Mouse (Mus musculus): ENCODE data around the gene Aim2. TPM values are rescaled to one million over a fixed set of nuclear protein-coding genes. Genes with fewer than 3 reads are reported as not detected.

The Aim2 gene
- polyA plus RNA-seq, 1 experiment from 2014 or later: 0.53 TPM

DNA sequence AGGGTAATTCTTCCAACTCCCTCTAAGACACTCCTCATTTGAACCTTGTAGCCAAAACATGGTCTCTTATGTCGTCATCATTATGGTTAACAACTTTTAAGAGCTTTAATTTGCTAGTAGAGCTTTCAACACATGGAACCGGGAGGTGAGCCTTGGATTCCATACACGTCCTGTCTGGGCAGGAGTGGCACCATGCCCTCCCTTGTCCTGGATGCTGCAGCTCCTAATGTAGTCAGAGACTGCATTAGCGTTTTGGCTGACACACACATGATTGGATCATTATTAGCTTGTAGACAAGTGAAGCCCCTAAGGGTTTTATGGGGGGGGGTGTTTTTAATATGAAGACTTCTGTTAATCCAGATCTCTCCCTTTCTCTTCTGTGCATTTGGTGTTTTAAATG, 25.7 kb upstream of the Aim2 start:
- Histone ChIP-seq H3K4me2 (ENCODE audit: low read depth, low read length) (no peak overlapping the region), H3K27ac (replicated peaks; ENCODE audit: low read depth, low read length) (no peak overlapping the region), H3K9ac (ENCODE audit: low read depth, low read length) (no peak overlapping the region), H3K4me3 (ENCODE audit: low read depth, low read length) (no peak overlapping the region), H3K36me3 (ENCODE audit: control insufficient read depth, insufficient read depth, low read length) (no peaks in the 10 kb centered on the region), H3K9me3 (ENCODE audit: control insufficient read depth, low read length) (no peaks in the 10 kb centered on the region), H3K4me1 (ENCODE audit: control insufficient read depth, insufficient read depth, low read length) (no peaks in the 10 kb centered on the region), H3K27me3 (replicated peaks; ENCODE audit: control insufficient read depth, insufficient read depth, low read length) (no peaks in the 10 kb centered on the region)
- DNase-seq (ENCODE audit: low spot score) (no peak), ATAC-seq (ENCODE audit: low read depth) (no peak)
- WGBS: 60% methylated on average over 4 of the region's 4 CpGs

DNA sequence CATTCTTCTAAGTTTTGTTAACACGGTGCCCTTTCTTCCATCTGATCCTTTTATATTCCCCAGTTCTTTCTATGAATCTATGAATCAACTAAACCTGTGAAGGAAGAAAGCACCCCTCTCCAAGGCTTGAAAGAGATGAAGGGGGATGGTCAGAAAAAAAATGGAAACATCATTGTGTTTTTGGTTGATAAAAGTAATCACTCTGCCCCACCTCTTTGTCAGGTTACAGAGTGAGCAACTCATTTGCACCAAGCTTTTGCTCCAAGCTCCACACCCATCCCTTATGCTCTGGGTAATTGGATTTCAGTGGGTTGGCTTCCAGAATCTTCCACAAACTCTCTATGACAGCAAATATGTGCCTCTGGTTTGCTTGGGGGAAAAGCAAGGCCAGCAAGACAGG, 25.3 kb upstream of the Aim2 start:
- Histone ChIP-seq H3K9ac (ENCODE audit: low read depth, low read length) (no peak overlapping the region), H3K27me3 (replicated peaks; ENCODE audit: control insufficient read depth, insufficient read depth, low read length) (no peaks in the 10 kb centered on the region), H3K27ac (replicated peaks; ENCODE audit: low read depth, low read length) (no peak overlapping the region), H3K4me3 (ENCODE audit: low read depth, low read length) (no peak overlapping the region), H3K4me2 (ENCODE audit: low read depth, low read length) (no peak overlapping the region), H3K36me3 (ENCODE audit: control insufficient read depth, insufficient read depth, low read length) (no peaks in the 10 kb centered on the region), H3K9me3 (ENCODE audit: control insufficient read depth, low read length) (no peaks in the 10 kb centered on the region), H3K4me1 (ENCODE audit: control insufficient read depth, insufficient read depth, low read length) (no peaks in the 10 kb centered on the region)
- DNase-seq (ENCODE audit: low spot score) (no peak), ATAC-seq (ENCODE audit: low read depth) (no peak)
- WGBS: 94% methylated on average over 1 of the region's 1 CpGs

DNA sequence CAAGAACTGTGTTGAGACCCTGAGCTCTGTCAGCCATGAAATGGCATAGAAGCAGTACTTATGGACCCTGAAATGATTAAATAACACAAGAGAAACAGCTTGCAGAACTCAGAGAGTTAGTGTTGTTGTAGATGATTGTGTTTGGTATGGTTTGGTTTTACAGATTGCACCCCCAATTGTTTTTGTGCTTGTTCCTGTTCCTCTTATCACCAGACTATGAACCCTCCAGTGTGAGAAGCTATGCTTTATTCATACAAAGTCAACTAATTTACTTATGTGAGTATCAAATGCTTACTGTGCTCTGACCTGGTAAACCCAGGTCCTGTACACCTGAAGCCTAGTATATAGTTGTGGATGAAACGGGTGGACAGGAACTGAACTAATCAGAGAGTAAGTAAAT, 24.1 kb upstream of the Aim2 start:
- Histone ChIP-seq H3K27ac (replicated peaks; ENCODE audit: low read depth, low read length) (no peak overlapping the region), H3K9ac (ENCODE audit: low read depth, low read length) (no peak overlapping the region), H3K36me3 (ENCODE audit: control insufficient read depth, insufficient read depth, low read length) (no peaks in the 10 kb centered on the region), H3K4me3 (ENCODE audit: low read depth, low read length) (no peak overlapping the region), H3K9me3 (ENCODE audit: control insufficient read depth, low read length) (no peaks in the 10 kb centered on the region), H3K4me1 (ENCODE audit: control insufficient read depth, insufficient read depth, low read length) (no peaks in the 10 kb centered on the region), H3K4me2 (ENCODE audit: low read depth, low read length) (no peak overlapping the region), H3K27me3 (replicated peaks; ENCODE audit: control insufficient read depth, insufficient read depth, low read length) (no peaks in the 10 kb centered on the region)
- WGBS: 66% methylated on average over 1 of the region's 1 CpGs
- ATAC-seq (ENCODE audit: low read depth) (no peak), DNase-seq (ENCODE audit: low spot score) (no peak)

DNA sequence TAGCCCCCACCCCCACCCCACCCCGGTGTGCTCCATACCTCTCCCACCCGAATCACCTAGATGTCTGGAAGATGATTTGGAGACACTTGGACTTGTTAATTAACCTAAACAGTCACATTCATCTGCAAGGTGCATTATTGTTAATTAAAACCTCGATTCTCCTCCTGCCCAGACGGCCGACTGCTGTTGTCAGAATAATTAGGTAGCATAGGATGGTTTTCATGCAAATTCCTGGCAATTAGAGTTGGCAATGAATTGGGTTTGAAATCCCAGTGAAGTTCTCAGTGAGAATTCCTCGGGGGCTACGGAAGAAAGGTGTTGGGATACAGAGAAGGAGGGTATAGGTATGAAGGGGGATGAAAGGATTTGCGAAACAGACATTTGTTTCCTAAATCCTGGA, 22.2 kb upstream of the Aim2 start:
- WGBS: 53% methylated on average over 8 of the region's 8 CpGs
- no peak overlapping the region for H3K9ac ChIP-seq (ENCODE audit: low read depth, low read length)
- no peak overlapping the region for H3K4me3 ChIP-seq (ENCODE audit: low read depth, low read length)
- no peaks in the 10 kb centered on the region for H3K4me1 ChIP-seq (ENCODE audit: control insufficient read depth, insufficient read depth, low read length)
- ATAC-seq (ENCODE audit: low read depth) (no peak), DNase-seq (ENCODE audit: low spot score) (no peak)
- H3K27ac ChIP-seq (replicated peaks; ENCODE audit: low read depth, low read length): no peak overlapping the region
- H3K36me3 ChIP-seq (ENCODE audit: control insufficient read depth, insufficient read depth, low read length): no peaks in the 10 kb centered on the region
- no peaks in the 10 kb centered on the region for H3K27me3 ChIP-seq (replicated peaks; ENCODE audit: control insufficient read depth, insufficient read depth, low read length)
- no peaks in the 10 kb centered on the region for H3K9me3 ChIP-seq (ENCODE audit: control insufficient read depth, low read length)
- no peak overlapping the region for H3K4me2 ChIP-seq (ENCODE audit: low read depth, low read length)

DNA sequence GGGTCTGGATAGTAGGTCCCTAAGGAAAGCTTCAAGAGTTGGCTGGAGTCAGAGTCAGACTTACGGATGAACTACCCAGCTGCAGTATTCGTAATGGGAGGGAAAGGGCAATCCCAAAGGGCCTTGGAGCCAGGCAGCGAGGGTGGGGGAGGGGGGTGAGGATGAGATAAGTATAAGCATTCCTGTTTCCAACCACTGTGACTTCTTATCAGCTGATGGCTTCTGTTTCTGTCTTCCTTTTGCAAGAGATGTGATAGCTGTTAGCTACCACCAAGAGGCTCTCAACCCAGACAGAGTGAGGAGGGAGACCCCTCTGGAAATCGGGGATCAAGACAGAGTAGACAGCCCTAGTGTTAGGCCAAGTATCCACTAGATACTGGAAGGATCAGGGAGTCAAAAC, 21.5 kb upstream of the Aim2 start:
- DNase-seq (ENCODE audit: low spot score): no peak
- no peaks in the 10 kb centered on the region for H3K27me3 ChIP-seq (replicated peaks; ENCODE audit: control insufficient read depth, insufficient read depth, low read length)

DNA sequence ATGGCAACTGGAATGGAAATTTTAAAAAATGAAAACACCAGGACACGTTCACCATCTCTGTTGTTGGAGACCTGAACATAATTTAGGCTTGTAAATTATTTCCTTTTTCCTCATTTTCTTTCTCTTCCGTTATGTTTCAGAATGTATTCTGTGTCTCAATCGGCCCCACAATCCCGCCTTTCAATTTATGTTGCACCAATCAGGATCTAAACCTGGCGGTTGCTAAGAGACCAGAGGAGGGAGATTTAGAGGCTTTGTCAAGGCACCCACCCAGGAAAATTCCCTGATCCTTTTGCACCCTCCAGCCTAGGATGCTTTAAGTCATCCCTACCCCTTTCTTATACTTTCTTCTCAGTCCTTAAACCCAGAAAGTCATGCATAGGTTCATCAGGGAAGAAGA, 20.9 kb upstream of the Aim2 start:
- ATAC-seq (ENCODE audit: low read depth) (no peak), DNase-seq (ENCODE audit: low spot score) (no peak)
- no peaks in the 10 kb centered on the region for H3K36me3 ChIP-seq (ENCODE audit: control insufficient read depth, insufficient read depth, low read length)
- no peaks in the 10 kb centered on the region for H3K27me3 ChIP-seq (replicated peaks; ENCODE audit: control insufficient read depth, insufficient read depth, low read length)
- H3K9me3 ChIP-seq (ENCODE audit: control insufficient read depth, low read length): no peaks in the 10 kb centered on the region
- no peak overlapping the region for H3K4me3 ChIP-seq (ENCODE audit: low read depth, low read length)
- no peaks in the 10 kb centered on the region for H3K4me1 ChIP-seq (ENCODE audit: control insufficient read depth, insufficient read depth, low read length)
- H3K27ac ChIP-seq (replicated peaks; ENCODE audit: low read depth, low read length): no peak overlapping the region
- no peak overlapping the region for H3K4me2 ChIP-seq (ENCODE audit: low read depth, low read length)
- H3K9ac ChIP-seq (ENCODE audit: low read depth, low read length): no peak overlapping the region
- 79% methylated on average over 5 of the region's 5 CpGs for WGBS

More for the DNA sequence above, 21.5 kb upstream of the Aim2 start:
- no peaks in the 10 kb centered on the region for H3K9me3 ChIP-seq (ENCODE audit: control insufficient read depth, low read length)
- H3K4me3 ChIP-seq (ENCODE audit: low read depth, low read length): no peak overlapping the region
- no peaks in the 10 kb centered on the region for H3K36me3 ChIP-seq (ENCODE audit: control insufficient read depth, insufficient read depth, low read length)
- ATAC-seq (ENCODE audit: low read depth): no peak
- H3K4me1 ChIP-seq (ENCODE audit: control insufficient read depth, insufficient read depth, low read length): no peaks in the 10 kb centered on the region
- 41% methylated on average over 4 of the region's 4 CpGs for WGBS
- no peak overlapping the region for H3K27ac ChIP-seq (replicated peaks; ENCODE audit: low read depth, low read length)
- H3K4me2 ChIP-seq (ENCODE audit: low read depth, low read length): no peak overlapping the region
- no peak overlapping the region for H3K9ac ChIP-seq (ENCODE audit: low read depth, low read length)

DNA sequence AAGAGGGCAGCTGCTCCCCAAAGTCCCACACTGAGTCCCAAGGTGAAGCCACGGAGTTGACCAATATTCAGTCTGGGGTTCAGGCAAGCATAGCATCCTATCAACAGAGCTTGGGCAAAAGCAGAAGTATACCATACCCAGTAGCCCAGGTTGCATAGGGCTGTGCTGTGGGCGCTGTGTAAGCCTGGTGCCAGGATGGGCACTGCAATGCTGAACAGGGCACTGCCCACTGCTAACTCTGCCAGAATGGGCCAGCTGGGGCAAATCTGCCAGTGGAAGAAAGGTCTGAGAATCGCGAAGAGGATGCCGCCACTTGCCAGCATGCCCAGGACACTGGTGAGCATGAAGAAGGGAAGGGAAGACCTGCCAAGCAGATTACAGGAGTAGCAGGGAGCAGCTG, 18.3 kb upstream of the Aim2 start:
- no peak overlapping the region for H3K4me3 ChIP-seq (ENCODE audit: low read depth, low read length)
- 95% methylated on average over 5 of the region's 5 CpGs for WGBS
- H3K27me3 ChIP-seq (replicated peaks; ENCODE audit: control insufficient read depth, insufficient read depth, low read length): no peaks in the 10 kb centered on the region
- H3K36me3 ChIP-seq (ENCODE audit: control insufficient read depth, insufficient read depth, low read length): no peaks in the 10 kb centered on the region
- no peak overlapping the region for H3K4me2 ChIP-seq (ENCODE audit: low read depth, low read length)
- DNase-seq (ENCODE audit: low spot score): no peak
- H3K9ac ChIP-seq (ENCODE audit: low read depth, low read length): no peak overlapping the region
- no peak for ATAC-seq (ENCODE audit: low read depth)
- no peaks in the 10 kb centered on the region for H3K9me3 ChIP-seq (ENCODE audit: control insufficient read depth, low read length)
- H3K4me1 ChIP-seq (ENCODE audit: control insufficient read depth, insufficient read depth, low read length): peaks cover 5% of the 10 kb centered on the region; the same call in 1 of the 2 replicates
- H3K27ac ChIP-seq (replicated peaks; ENCODE audit: low read depth, low read length): no peak overlapping the region

DNA sequence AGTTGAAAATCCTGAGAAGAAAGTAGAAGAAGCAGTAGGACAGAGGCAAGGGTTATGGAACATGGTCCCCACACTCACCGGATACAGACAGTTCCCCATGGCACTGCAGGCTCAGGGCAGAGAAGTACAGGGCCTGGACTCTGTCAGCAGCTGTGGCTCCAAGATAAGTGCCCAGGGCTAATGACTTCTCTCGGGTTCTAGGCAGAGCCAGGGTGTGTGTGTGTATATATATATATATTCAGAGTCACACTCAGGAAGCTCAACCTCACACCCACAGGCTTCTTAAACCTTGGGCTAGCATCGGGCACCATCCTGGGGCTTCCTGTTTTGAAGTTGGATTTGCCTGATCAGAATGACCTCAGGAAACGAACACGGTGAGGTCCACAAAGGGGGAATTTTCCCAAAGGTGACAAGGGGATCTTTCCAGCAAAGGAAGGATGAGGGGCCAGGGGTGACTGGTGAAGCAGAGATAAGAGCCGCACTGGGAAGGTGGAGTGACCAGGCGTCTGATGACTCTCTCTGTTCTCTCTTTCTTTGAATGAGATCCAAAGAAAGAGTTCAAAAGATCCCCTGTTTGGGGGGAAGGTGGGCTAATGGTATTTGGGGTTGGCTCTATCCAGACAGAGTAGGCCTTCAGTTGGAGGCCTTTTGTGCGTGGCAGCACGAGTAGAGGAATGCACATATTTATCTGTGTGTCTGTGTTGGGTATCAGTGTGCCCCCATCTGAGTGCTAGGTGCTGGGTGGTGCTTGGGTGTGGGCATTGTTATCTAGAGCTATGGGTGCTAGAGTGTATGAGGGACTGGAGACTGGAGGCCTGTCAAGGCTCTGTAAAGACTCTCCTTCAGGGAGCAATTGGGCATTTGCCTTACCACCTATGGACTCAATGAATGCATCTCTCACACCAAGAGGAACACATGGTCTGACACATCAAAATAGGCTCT, 17.1 kb upstream of the Aim2 start, which contains the start of gene Ackr1:
TSS of gene Ackr1 (minus strand) at position 439 of the 942 bp plus-strand sequence.
- H3K4me2 ChIP-seq (ENCODE audit: low read depth, low read length): no peak within 1 kb of the TSS
- no peaks in the 10 kb centered on the region for H3K9me3 ChIP-seq (ENCODE audit: control insufficient read depth, low read length)
- H3K4me1 ChIP-seq (ENCODE audit: control insufficient read depth, insufficient read depth, low read length): peaks cover 5% of the 10 kb centered on the region; the same call in 1 of the 2 replicates
- no peaks in the 10 kb centered on the region for H3K36me3 ChIP-seq (ENCODE audit: control insufficient read depth, insufficient read depth, low read length)
- H3K27ac ChIP-seq (replicated peaks; ENCODE audit: low read depth, low read length): no peak within 1 kb of the TSS
- no peaks in the 10 kb centered on the region for H3K27me3 ChIP-seq (replicated peaks; ENCODE audit: control insufficient read depth, insufficient read depth, low read length)
- ATAC-seq (ENCODE audit: low read depth) (no peak), DNase-seq (ENCODE audit: low spot score) (no peak)
- 73% methylated on average over 9 of the region's 9 CpGs for WGBS
- no peak within 1 kb of the TSS for H3K4me3 ChIP-seq (ENCODE audit: low read depth, low read length)
- H3K9ac ChIP-seq (ENCODE audit: low read depth, low read length): no peak within 1 kb of the TSS

DNA sequence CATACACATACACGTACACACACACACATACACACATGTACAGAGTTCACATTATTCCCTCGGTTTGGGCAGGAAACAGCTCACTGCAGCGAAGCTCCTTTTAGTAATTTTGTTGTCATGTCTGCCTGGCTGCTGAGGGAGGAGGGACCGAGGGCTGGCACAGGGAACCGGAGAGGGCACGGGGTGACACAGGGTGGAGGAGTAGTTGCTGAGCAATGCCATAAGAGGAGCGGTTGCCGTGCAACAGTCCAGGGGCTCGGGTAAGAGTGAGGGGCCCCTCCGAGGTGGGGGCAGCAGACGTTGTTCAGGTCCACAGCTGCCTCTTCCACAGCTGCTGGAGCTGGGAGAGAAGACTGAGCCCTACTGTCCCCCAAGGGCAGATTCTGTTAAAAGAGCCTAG, 14.8 kb upstream of the Aim2 start:
- Histone ChIP-seq H3K4me3 (ENCODE audit: low read depth, low read length) (no peak overlapping the region), H3K36me3 (ENCODE audit: control insufficient read depth, insufficient read depth, low read length) (no peaks in the 10 kb centered on the region), H3K4me2 (ENCODE audit: low read depth, low read length) (no peak overlapping the region), H3K9ac (ENCODE audit: low read depth, low read length) (no peak overlapping the region), H3K9me3 (ENCODE audit: control insufficient read depth, low read length) (no peaks in the 10 kb centered on the region), H3K4me1 (ENCODE audit: control insufficient read depth, insufficient read depth, low read length) (peaks cover 5% of the 10 kb centered on the region; the same call in 1 of the 2 replicates), H3K27me3 (replicated peaks; ENCODE audit: control insufficient read depth, insufficient read depth, low read length) (no peaks in the 10 kb centered on the region), H3K27ac (replicated peaks; ENCODE audit: low read depth, low read length) (no peak overlapping the region)
- ATAC-seq (ENCODE audit: low read depth) (no peak), DNase-seq (ENCODE audit: low spot score) (no peak)
- WGBS: 56% methylated on average over 11 of the region's 11 CpGs
